Mouse (Mus musculus): ENCODE data around the gene Krtcap2. TPM values are rescaled to one million over a fixed set of nuclear protein-coding genes. Genes with fewer than 3 reads are reported as not detected.

The Krtcap2 gene
- polyA plus RNA-seq, 1 experiment, result 82.9 TPM

- TF ChIP-seq POLR2A (IDR thresholded peaks at IDR 0.05; ENCODE audit: borderline replicate concordance, insufficient read depth, low read length) (no peak), CTCF (IDR thresholded peaks at IDR 0.05; ENCODE audit: borderline replicate concordance, insufficient read depth, low read depth, low read length) (no peak)
- H3K27ac ChIP-seq (ENCODE audit: insufficient read depth, low read length), result no peak overlapping the region
- DNase-seq, result peak in 1 of 2 experiments; percentile 42
- H3K27me3 ChIP-seq (ENCODE audit: control insufficient read depth, insufficient read depth, low read length), result no peaks in the 10 kb centered on the region
- peaks cover 21% of the 10 kb centered on the region for H3K4me1 ChIP-seq (ENCODE audit: control insufficient read depth, insufficient read depth, low read length)
- 28% methylated on average over 16 of the region's 16 CpGs for WGBS
- no peak overlapping the region for H3K4me3 ChIP-seq (replicated peaks; ENCODE audit: insufficient read depth, low read depth, low read length)
These were observed 13.9 kb upstream of the Krtcap2 start for GRCm38 (mm10) chr3:89231772-89232275.

- Histone ChIP-seq H3K27ac (ENCODE audit: insufficient read depth, low read length) (no peak overlapping the region), H3K4me1 (ENCODE audit: control insufficient read depth, insufficient read depth, low read length) (peaks cover 21% of the 10 kb centered on the region), H3K27me3 (ENCODE audit: control insufficient read depth, insufficient read depth, low read length) (no peaks in the 10 kb centered on the region), H3K4me3 (replicated peaks; ENCODE audit: insufficient read depth, low read depth, low read length) (no peak overlapping the region)
- TF ChIP-seq POLR2A (IDR thresholded peaks at IDR 0.05; ENCODE audit: borderline replicate concordance, insufficient read depth, low read length) (no peak), CTCF (IDR thresholded peaks at IDR 0.05; ENCODE audit: borderline replicate concordance, insufficient read depth, low read depth, low read length) (no peak)
- WGBS, result 75% methylated on average over 6 of the region's 6 CpGs
- no peak for DNase-seq
These were observed 13.2 kb upstream of the Krtcap2 start for GRCm38 (mm10) chr3:89232614-89233013.

- 44% methylated on average over 14 of the region's 14 CpGs for WGBS
- no peak overlapping the region for H3K4me3 ChIP-seq (replicated peaks; ENCODE audit: insufficient read depth, low read depth, low read length)
- peaks cover 21% of the 10 kb centered on the region for H3K4me1 ChIP-seq (ENCODE audit: control insufficient read depth, insufficient read depth, low read length)
- H3K27me3 ChIP-seq (ENCODE audit: control insufficient read depth, insufficient read depth, low read length), result no peaks in the 10 kb centered on the region
- no peak for TF ChIP-seq CTCF (IDR thresholded peaks at IDR 0.05; ENCODE audit: borderline replicate concordance, insufficient read depth, low read depth, low read length)
- no peak for TF ChIP-seq POLR2A (IDR thresholded peaks at IDR 0.05; ENCODE audit: borderline replicate concordance, insufficient read depth, low read length)
- no peak overlapping the region for H3K27ac ChIP-seq (ENCODE audit: insufficient read depth, low read length)
- DNase-seq, result no peak
These were observed 12.1 kb upstream of the Krtcap2 start for GRCm38 (mm10) chr3:89233562-89234110.

- Histone ChIP-seq H3K4me1 (ENCODE audit: control insufficient read depth, insufficient read depth, low read length) (peaks cover 21% of the 10 kb centered on the region), H3K4me3 (replicated peaks; ENCODE audit: insufficient read depth, low read depth, low read length) (no peak overlapping the region), H3K27ac (ENCODE audit: insufficient read depth, low read length) (no peak overlapping the region), H3K27me3 (ENCODE audit: control insufficient read depth, insufficient read depth, low read length) (no peaks in the 10 kb centered on the region)
- WGBS, result 81% methylated on average over 10 of the region's 10 CpGs
- TF ChIP-seq POLR2A (IDR thresholded peaks at IDR 0.05; ENCODE audit: borderline replicate concordance, insufficient read depth, low read length) (no peak), CTCF (IDR thresholded peaks at IDR 0.05; ENCODE audit: borderline replicate concordance, insufficient read depth, low read depth, low read length) (no peak)
- DNase-seq, result no peak
These were observed 9.2 kb upstream of the Krtcap2 start for GRCm38 (mm10) chr3:89236516-89236915.

- WGBS, result 90% methylated on average over 21 of the region's 21 CpGs
- no peak for DNase-seq
- TF ChIP-seq CTCF (IDR thresholded peaks at IDR 0.05; ENCODE audit: borderline replicate concordance, insufficient read depth, low read depth, low read length) (no peak), POLR2A (IDR thresholded peaks at IDR 0.05; ENCODE audit: borderline replicate concordance, insufficient read depth, low read length) (no peak)
- H3K4me1 ChIP-seq (ENCODE audit: control insufficient read depth, insufficient read depth, low read length), result peaks cover 20% of the 10 kb centered on the region
- no peaks in the 10 kb centered on the region for H3K27me3 ChIP-seq (ENCODE audit: control insufficient read depth, insufficient read depth, low read length)
- no peak overlapping the region for H3K4me3 ChIP-seq (replicated peaks; ENCODE audit: insufficient read depth, low read depth, low read length)
- no peak overlapping the region for H3K27ac ChIP-seq (ENCODE audit: insufficient read depth, low read length)
These were observed 8.1 kb upstream of the Krtcap2 start for GRCm38 (mm10) chr3:89237682-89238081.

- H3K27me3 ChIP-seq (ENCODE audit: control insufficient read depth, insufficient read depth, low read length), result no peaks in the 10 kb centered on the region
- peaks cover 23% of the 10 kb centered on the region for H3K4me1 ChIP-seq (ENCODE audit: control insufficient read depth, insufficient read depth, low read length)
- TF ChIP-seq CTCF (IDR thresholded peaks at IDR 0.05; ENCODE audit: borderline replicate concordance, insufficient read depth, low read depth, low read length), result no peak
- no peak for TF ChIP-seq POLR2A (IDR thresholded peaks at IDR 0.05; ENCODE audit: borderline replicate concordance, insufficient read depth, low read length)
- 58% methylated on average over 12 of the region's 12 CpGs for WGBS
- H3K27ac ChIP-seq (ENCODE audit: insufficient read depth, low read length), result no peak overlapping the region
- DNase-seq, result no peak
- no peak overlapping the region for H3K4me3 ChIP-seq (replicated peaks; ENCODE audit: insufficient read depth, low read depth, low read length)
These were observed 7.3 kb upstream of the Krtcap2 start for GRCm38 (mm10) chr3:89238494-89238893.

- H3K4me1 ChIP-seq (ENCODE audit: control insufficient read depth, insufficient read depth, low read length), result peaks cover 14% of the 10 kb centered on the region
- no peaks in the 10 kb centered on the region for H3K27me3 ChIP-seq (ENCODE audit: control insufficient read depth, insufficient read depth, low read length)
- no peak overlapping the region for H3K4me3 ChIP-seq (replicated peaks; ENCODE audit: insufficient read depth, low read depth, low read length)
- DNase-seq, result peak; percentile 70
- no peak overlapping the region for H3K27ac ChIP-seq (ENCODE audit: insufficient read depth, low read length)
- WGBS, result 59% methylated on average over 9 of the region's 9 CpGs
- TF ChIP-seq POLR2A (IDR thresholded peaks at IDR 0.05; ENCODE audit: borderline replicate concordance, insufficient read depth, low read length), result no peak
- peak; percentile 81 for TF ChIP-seq CTCF (IDR thresholded peaks at IDR 0.05; ENCODE audit: borderline replicate concordance, insufficient read depth, low read depth, low read length)
These were observed 3.4 kb upstream of the Krtcap2 start for GRCm38 (mm10) chr3:89242331-89242895.

- no peak for TF ChIP-seq POLR2A (IDR thresholded peaks at IDR 0.05; ENCODE audit: borderline replicate concordance, insufficient read depth, low read length)
- no peak for TF ChIP-seq CTCF (IDR thresholded peaks at IDR 0.05; ENCODE audit: borderline replicate concordance, insufficient read depth, low read depth, low read length)
- WGBS, result 23% methylated on average over 14 of the region's 14 CpGs
- no peak overlapping the region for H3K27ac ChIP-seq (ENCODE audit: insufficient read depth, low read length)
These were observed 2.2 kb upstream of the Krtcap2 start for GRCm38 (mm10) chr3:89243609-89244008.

More at GRCm38 (mm10) chr3:89243609-89244008, 2.2 kb upstream of the Krtcap2 start:
- Histone ChIP-seq H3K27me3 (ENCODE audit: control insufficient read depth, insufficient read depth, low read length) (no peaks in the 10 kb centered on the region), H3K4me3 (replicated peaks; ENCODE audit: insufficient read depth, low read depth, low read length) (peak overlapping the region; percentile 95), H3K4me1 (ENCODE audit: control insufficient read depth, insufficient read depth, low read length) (peaks cover 14% of the 10 kb centered on the region)
- DNase-seq, result peak in 1 of 2 experiments; percentile 40
